Mouse (Mus musculus) myocyte (in vitro differentiated cells): ENCODE measurements around the gene Son.

Experiments used
- CEBPB ChIP-seq: IDR thresholded peaks from 2 replicates; pipeline ENCODE4 v1.6.1; 2011; ENCODE audit warnings: mild to moderate bottlenecking, moderate library complexity; ENCODE audit not compliant: poor library complexity, insufficient read depth, severe bottlenecking
- E2F4 ChIP-seq: IDR thresholded peaks from one replicate; pipeline ENCODE4 v1.6.1; 2011; ENCODE audit warnings: mild to moderate bottlenecking, control low read depth, moderate library complexity; ENCODE audit not compliant: insufficient read depth
- MAX ChIP-seq: IDR thresholded peaks from one replicate; pipeline ENCODE4 v1.6.1; 2011; ENCODE audit warnings: low read depth, mild to moderate bottlenecking, control low read depth
- POLR2A ChIP-seq: IDR thresholded peaks from one replicate; pipeline ENCODE4 v1.6.1; 2011; ENCODE audit warnings: low read depth, mild to moderate bottlenecking, control low read depth, moderate library complexity; ENCODE audit not compliant: insufficient read length
- POLR2AphosphoS2 ChIP-seq: IDR thresholded peaks from one replicate; pipeline ENCODE4 v1.6.1; 2011; ENCODE audit warnings: low read depth, control low read depth; ENCODE audit not compliant: insufficient read length
- SRF ChIP-seq: IDR thresholded peaks from one replicate; pipeline ENCODE4 v1.6.1; 2011; ENCODE audit warnings: low read depth; ENCODE audit not compliant: control insufficient read depth, insufficient read length
- TCF12 ChIP-seq: IDR thresholded peaks from one replicate; pipeline ENCODE4 v1.6.1; 2011; ENCODE audit warnings: mild to moderate bottlenecking, control low read depth; ENCODE audit not compliant: poor library complexity, insufficient read depth, severe bottlenecking
- TCF3 ChIP-seq: IDR thresholded peaks from one replicate; pipeline ENCODE4 v1.6.1; 2011; ENCODE audit warnings: low read depth, control low read depth; ENCODE audit not compliant: insufficient read length
- USF1 ChIP-seq: IDR thresholded peaks from one replicate; pipeline ENCODE4 v1.6.1; 2011; ENCODE audit warnings: low read depth, mild to moderate bottlenecking, control low read depth, moderate library complexity

DNA sequence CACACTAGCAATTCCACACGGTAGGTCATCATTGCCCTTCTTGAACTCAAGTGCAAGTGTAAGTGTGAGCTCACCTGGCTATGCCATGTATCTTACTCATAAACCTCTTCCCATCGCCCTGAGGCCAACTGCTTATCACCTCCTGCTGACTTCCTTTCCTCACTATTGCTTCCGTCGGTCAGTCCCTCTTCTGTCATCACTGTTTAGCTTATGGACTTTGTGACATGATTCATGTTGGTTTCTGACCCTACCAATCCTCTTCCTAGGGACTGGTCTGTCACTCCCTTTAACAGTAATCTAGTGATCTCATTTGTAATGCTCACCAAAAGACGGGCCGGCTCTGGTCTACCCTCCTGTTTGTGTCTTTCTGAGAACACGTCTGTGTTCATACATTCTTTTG, 62.9 kb downstream of the Son start:
- TF ChIP-seq POLR2A (no peak), CEBPB (no peak), SRF (no peak), TCF3 (no peak), TCF12 (no peak), MAX (no peak), E2F4 (no peak), POLR2AphosphoS2 (no peak), USF1 (no peak)
